Mouse (Mus musculus) left cerebral cortex, adult 2 months (tissue): ENCODE results near the gene Efhd2. TPM values are rescaled to one million over a fixed set of nuclear protein-coding genes. Genes with fewer than 3 reads are reported as not detected.

Experiments
- DNase-seq, 2 experiments: peaks; one replicate each; pipeline ENCODE4 v3.0.0; 2021 to 2022; ENCODE audit warnings: low spot score in 2 of 2, mixed read lengths in 1 of 2; ENCODE audit errors: extremely low spot score in 1 of 2
- H3K27ac ChIP-seq: fragments of 200-600 bp; 2 replicates; pipeline ENCODE4 v1.8.1; 2022
- H3K4me3 ChIP-seq: fragments of 200-600 bp; 2 replicates; pipeline ENCODE4 v1.8.1; 2022
- CTCF ChIP-seq: fragments of 200-600 bp; IDR thresholded peaks from 2 replicates; pipeline ENCODE4 v1.8.1; 2022; ENCODE audit warnings: antibody characterized with exemption, mild to moderate bottlenecking, moderate library complexity
- intact Hi-C: fragments of 180-260 bp; cut with DNase I; formaldehyde crosslinking; loops from one replicate; pipeline ENCODE4 v1.15.1; 2025
- total RNA-seq, 2 experiments: library from RNA; stranded (reverse); gene quantifications; 2 replicates each; pipeline ENCODE4 v1.2.3; 2021

The Efhd2 gene
- total RNA-seq, 2 experiments from 2014 or later, result 271 to 279 TPM

DNA sequence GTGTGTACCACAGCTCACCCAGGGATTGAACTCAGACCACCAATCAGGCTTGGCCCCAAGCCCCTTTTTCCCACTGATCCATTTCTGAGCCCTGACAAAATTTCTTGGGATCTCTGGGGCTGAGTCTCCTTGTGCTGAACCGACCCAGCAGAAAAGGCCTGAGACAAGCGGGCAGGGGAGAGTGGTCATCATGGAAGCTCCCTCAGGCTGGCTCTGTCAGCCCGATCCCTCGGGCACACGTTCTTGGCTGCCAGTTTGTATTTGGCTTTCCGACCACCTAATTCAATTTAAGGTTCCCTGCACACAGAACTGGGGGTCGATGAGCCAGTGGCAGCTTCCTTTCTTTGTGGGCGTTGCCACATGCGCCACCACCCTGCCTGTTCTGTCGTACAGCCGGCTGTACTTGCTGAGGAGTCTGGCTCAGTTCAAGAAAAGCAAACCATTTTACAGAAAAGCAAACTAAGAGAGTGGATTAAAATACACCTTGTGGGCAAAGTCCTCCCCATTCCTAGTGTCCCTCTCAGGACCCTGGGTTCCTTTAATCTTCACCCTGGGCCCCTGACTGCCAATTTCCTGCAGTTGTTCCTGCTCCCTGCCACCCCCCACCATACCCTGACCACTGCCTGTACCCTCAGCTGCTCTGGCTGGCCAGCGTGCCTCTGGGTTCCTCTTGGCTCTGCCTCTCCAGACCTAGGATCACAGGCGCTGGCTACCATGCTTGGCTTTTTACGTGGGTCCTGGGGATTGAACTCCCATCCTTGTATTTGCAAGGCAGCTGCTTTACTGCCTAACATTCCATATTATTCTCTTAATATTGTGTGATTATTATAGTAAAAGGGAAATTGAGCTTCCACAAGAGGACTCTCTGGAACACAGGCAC lies 57.7 kb downstream of the Efhd2 start:
- no peak overlapping the region for H3K27ac ChIP-seq
- no peak overlapping the region for H3K4me3 ChIP-seq
- no peak for TF ChIP-seq CTCF
- intact Hi-C loops, result no loop called here
- DNase-seq, result no peak

DNA sequence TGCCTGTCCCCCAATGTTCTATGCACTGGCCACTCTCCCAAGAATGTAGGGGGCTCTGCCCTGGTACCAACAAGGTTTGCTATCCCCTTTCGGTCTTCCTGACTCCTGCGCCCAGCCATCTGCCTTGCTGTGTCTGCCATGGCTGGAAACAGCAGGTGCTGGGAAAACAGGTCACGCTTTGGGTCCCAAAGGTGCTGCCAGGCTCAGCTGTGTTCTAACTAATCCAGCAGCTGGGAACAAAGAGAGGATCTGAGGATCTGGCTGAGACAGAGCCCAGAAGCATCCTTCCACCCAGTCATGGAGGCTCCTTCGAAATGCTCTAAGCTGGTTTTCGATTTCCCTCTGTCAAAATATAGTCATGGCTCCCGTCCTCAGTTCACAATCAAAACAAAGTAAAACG lies 58.5 kb downstream of the Efhd2 start:
- Histone ChIP-seq H3K27ac (no peak overlapping the region), H3K4me3 (no peak overlapping the region)
- no peak for DNase-seq
- intact Hi-C loops, result no loop called here
- no peak for TF ChIP-seq CTCF

DNA sequence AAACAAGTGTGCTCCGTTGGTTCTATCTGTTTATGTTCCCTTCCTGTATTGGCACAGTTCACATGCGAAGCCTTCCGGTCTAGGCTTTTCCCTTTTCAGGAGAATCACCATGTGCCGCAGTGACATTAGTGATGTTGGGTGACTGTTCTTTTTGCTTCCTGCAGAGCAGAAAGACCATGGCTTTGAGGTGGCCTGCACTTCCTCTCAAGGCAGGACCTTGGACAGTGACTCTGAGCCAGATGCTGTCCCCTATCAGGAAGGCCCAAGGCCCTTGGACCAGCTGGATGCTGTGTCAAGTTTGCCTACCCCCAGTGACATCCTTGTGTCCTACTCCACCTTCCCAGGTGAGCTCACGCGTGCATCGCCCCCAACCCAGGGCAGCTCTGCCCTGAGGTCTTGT lies 63.3 kb downstream of the Efhd2 start:
- Histone ChIP-seq H3K27ac (no peak overlapping the region), H3K4me3 (no peak overlapping the region)
- intact Hi-C loops, result loop anchor here (2.0 kb wide), 1 partner anchor 41 kb away; no protein-coding TSS in a partner anchor
- TF ChIP-seq CTCF, result no peak
- DNase-seq, result no peak

DNA sequence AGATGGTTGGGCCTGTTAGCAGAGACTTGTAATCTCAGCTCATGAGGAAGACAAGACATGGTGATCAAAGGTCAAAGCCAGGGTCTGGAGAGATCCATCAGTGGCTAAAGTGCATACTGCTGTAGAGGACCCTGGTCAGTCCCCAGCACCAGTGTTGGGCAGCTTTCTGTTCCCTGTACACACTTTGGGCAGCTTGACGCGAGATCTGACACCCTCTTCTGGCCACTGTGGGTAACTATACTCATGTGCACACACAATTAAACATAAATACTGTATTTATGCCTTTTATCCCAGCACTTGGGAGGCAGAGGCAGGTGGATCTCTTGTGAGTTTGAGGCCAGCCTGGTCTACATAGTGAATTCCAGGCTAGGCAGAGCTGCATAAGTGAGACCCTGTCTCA lies 63.7 kb downstream of the Efhd2 start:
- TF ChIP-seq CTCF, result no peak
- no peak for DNase-seq
- no peak overlapping the region for H3K4me3 ChIP-seq
- H3K27ac ChIP-seq, result no peak overlapping the region
- intact Hi-C loops, result loop anchor here (2.0 kb wide), 1 partner anchor 42 kb away; no protein-coding TSS in a partner anchor

DNA sequence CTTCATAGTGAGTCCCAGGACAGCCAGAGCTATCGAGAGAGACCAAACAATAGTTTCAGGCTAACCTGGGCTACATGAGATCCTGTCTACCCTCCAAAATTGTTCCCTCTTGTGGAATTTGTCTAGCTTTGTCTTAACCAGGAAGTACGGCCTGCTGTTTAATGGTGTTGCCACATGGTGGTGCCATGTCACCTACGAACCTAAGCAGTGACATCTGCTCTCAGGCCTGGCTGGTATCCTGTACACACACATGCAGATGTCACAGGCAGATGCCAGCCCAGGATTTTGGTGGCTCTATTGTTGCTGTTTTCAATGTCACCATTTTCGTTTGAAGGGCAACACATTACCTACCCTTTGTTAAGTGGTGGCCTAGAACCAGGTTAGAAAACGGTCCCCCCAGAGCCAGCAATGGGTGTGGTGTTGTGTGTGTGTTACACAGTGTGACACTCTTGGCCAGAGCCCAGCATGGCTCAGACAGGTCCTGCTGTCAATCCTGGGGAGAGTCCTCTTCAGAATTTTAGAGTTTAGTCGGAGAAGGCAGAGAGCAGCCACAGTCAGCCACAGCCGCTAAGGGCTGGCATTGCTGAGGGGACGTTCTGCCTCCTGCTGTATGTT lies 64.8 kb downstream of the Efhd2 start:
- no peak for DNase-seq
- peak; percentile 54 for TF ChIP-seq CTCF
- H3K4me3 ChIP-seq, result no peak overlapping the region
- intact Hi-C loops, result loop anchor here (2.0 kb wide), 1 partner anchor 43 kb away; no protein-coding TSS in a partner anchor
- no peak overlapping the region for H3K27ac ChIP-seq

Other genes starting within 250 kb of the Efhd2 start
- gene Plekhm2, start 210.0 kb downstream of the Efhd2 start, total RNA-seq, result 10 to 100 TPM; 90.1 to 94.2 TPM
- gene Rsc1a1, start 189.3 kb downstream of the Efhd2 start, total RNA-seq, result 1 to 10 TPM; 1.1 to 1.2 TPM
- gene Ddi2, start 151.5 kb downstream of the Efhd2 start, total RNA-seq, result 10 to 100 TPM; 47.8 to 48.5 TPM
- gene Agmat, start 128.2 kb downstream of the Efhd2 start, total RNA-seq, result 1 to 10 TPM; 2.0 to 2.7 TPM
- gene Dnajc16, start 84.0 kb downstream of the Efhd2 start, total RNA-seq, result 10 to 100 TPM; 43.4 to 43.7 TPM
- gene Casp9, start 81.3 kb downstream of the Efhd2 start, total RNA-seq, result 10 to 100 TPM; 22.1 to 22.4 TPM
- gene Cela2a, start 48.8 kb downstream of the Efhd2 start, total RNA-seq, result not detected
- gene Ctrc, start 28.6 kb downstream of the Efhd2 start, total RNA-seq, result not detected
- gene Fhad1, start 140.2 kb upstream of the Efhd2 start, total RNA-seq, result 1 to 10 TPM; 9.0 to 9.2 TPM
- 1 to 10 TPM; 4.9 to 5.6 TPM for gene Tmem51, start 209.4 kb upstream of the Efhd2 start, total RNA-seq